Mouse (Mus musculus): ENCODE data around the gene Slc7a8. TPM values are rescaled to one million over a fixed set of nuclear protein-coding genes. Genes with fewer than 3 reads are reported as not detected.

Gene Slc7a8
- total RNA-seq, 2 experiments from 2014 or later: 28.1 to 56.8 TPM

GRCm38 (mm10) chr14:54736555-54737552 is 44.9 kb downstream of the Slc7a8 start:
- no peak for DNase-seq

GRCm38 (mm10) chr14:54735221-54735620 is 46.5 kb downstream of the Slc7a8 start:
- DNase-seq: no peak

- DNase-seq: no peak
Measured at GRCm38 (mm10) chr14:54734004-54734403, 47.7 kb downstream of the Slc7a8 start.

- DNase-seq: no peak
Measured at GRCm38 (mm10) chr14:54732206-54732605, 49.5 kb downstream of the Slc7a8 start.

GRCm38 (mm10) chr14:54730305-54730704 is 51.4 kb downstream of the Slc7a8 start:
- no peak for DNase-seq

GRCm38 (mm10) chr14:54728823-54729653 is 52.7 kb downstream of the Slc7a8 start:
- no peak for DNase-seq

- DNase-seq: no peak
Measured at GRCm38 (mm10) chr14:54727565-54727964, 54.2 kb downstream of the Slc7a8 start.

- DNase-seq: no peak
Measured at GRCm38 (mm10) chr14:54724049-54724448, 57.7 kb downstream of the Slc7a8 start.

GRCm38 (mm10) chr14:54721711-54722110 is 60.0 kb downstream of the Slc7a8 start:
- no peak for DNase-seq

GRCm38 (mm10) chr14:54720654-54721350 is 60.9 kb downstream of the Slc7a8 start:
- peak in 1 of 2 experiments; percentile 23 for DNase-seq

- no peak for DNase-seq
Measured at GRCm38 (mm10) chr14:54720041-54720440, 61.7 kb downstream of the Slc7a8 start.

GRCm38 (mm10) chr14:54715402-54715801 is 66.3 kb downstream of the Slc7a8 start:
- DNase-seq: no peak

- DNase-seq: peak; percentile 17 to 31
Measured at GRCm38 (mm10) chr14:54714617-54715081, 67.1 kb downstream of the Slc7a8 start.

GRCm38 (mm10) chr14:54714121-54714520 is 67.6 kb downstream of the Slc7a8 start:
- peak; percentile 51 to 64 for DNase-seq

- DNase-seq: peak; percentile 19 to 53
Measured at GRCm38 (mm10) chr14:54712861-54713260, 68.9 kb downstream of the Slc7a8 start.

- no peak for DNase-seq
Measured at GRCm38 (mm10) chr14:54712074-54712473, 69.7 kb downstream of the Slc7a8 start, which contains the start of gene Cebpe. Gene Cebpe (minus strand): TSS chr14:54712174.

- no peak for DNase-seq
Measured at GRCm38 (mm10) chr14:54709054-54709453, 72.7 kb downstream of the Slc7a8 start.

GRCm38 (mm10) chr14:54706589-54707320 is 75.0 kb downstream of the Slc7a8 start:
- peak in 1 of 2 experiments; percentile 29 for DNase-seq

- peak in 1 of 2 experiments; percentile 38 for DNase-seq
Measured at GRCm38 (mm10) chr14:54705844-54706243, 75.9 kb downstream of the Slc7a8 start.

GRCm38 (mm10) chr14:54703207-54703606 is 78.5 kb downstream of the Slc7a8 start:
- no peak for DNase-seq

- peak; percentile 85 to 86 for DNase-seq
Measured at GRCm38 (mm10) chr14:54701298-54701697, 80.4 kb downstream of the Slc7a8 start.
